Mouse (Mus musculus) gastrocnemius, postnatal 10 days (tissue): ENCODE results near the gene Fam92b. TPM values are rescaled to one million over a fixed set of nuclear protein-coding genes. Genes with fewer than 3 reads are reported as not detected.
A peak's percentile ranks its signal among the peaks of the same experiment; 100 is the strongest.

Source experiments
- DNase-seq: peaks from one replicate; pipeline ENCODE4 v3.0.0; 2021; ENCODE audit warnings: mixed read lengths
- total RNA-seq, 2 experiments: library from RNA; stranded (reverse); gene quantifications; 2 replicates each; pipeline ENCODE4 v1.2.3; 2021

The Fam92b gene
- total RNA-seq, 2 experiments from 2014 or later: not detected

- DNase-seq: no peak
Observed at GRCm38 (mm10) chr8:120151151-120151550, 26.1 kb downstream of the Fam92b start.

- DNase-seq: no peak
Observed at GRCm38 (mm10) chr8:120150028-120150427, 27.2 kb downstream of the Fam92b start.

GRCm38 (mm10) chr8:120146051-120146450, 31.2 kb downstream of the Fam92b start:
- no peak for DNase-seq

- no peak for DNase-seq
Observed at GRCm38 (mm10) chr8:120144652-120145301, 32.5 kb downstream of the Fam92b start.

- no peak for DNase-seq
Observed at GRCm38 (mm10) chr8:120143911-120144651, 33.2 kb downstream of the Fam92b start.

GRCm38 (mm10) chr8:120140769-120141168, 36.5 kb downstream of the Fam92b start:
- DNase-seq: no peak

- DNase-seq: no peak
Observed at GRCm38 (mm10) chr8:120138958-120139357, 38.3 kb downstream of the Fam92b start.

GRCm38 (mm10) chr8:120136618-120137017, 40.6 kb downstream of the Fam92b start:
- DNase-seq: peak; percentile 48

- no peak for DNase-seq
Observed at GRCm38 (mm10) chr8:120135687-120136086, 41.6 kb downstream of the Fam92b start.

- DNase-seq: no peak
Observed at GRCm38 (mm10) chr8:120133169-120133568, 44.1 kb downstream of the Fam92b start.

- DNase-seq: no peak
Observed at GRCm38 (mm10) chr8:120131158-120131557, 46.1 kb downstream of the Fam92b start.

GRCm38 (mm10) chr8:120129547-120129946, 47.7 kb downstream of the Fam92b start:
- DNase-seq: no peak

GRCm38 (mm10) chr8:120126357-120127161, 50.7 kb downstream of the Fam92b start:
- no peak for DNase-seq

GRCm38 (mm10) chr8:120124836-120125389, 52.4 kb downstream of the Fam92b start:
- DNase-seq: no peak

GRCm38 (mm10) chr8:120124261-120124660, 53.0 kb downstream of the Fam92b start:
- DNase-seq: no peak

- DNase-seq: no peak
Observed at GRCm38 (mm10) chr8:120120951-120121350, 56.3 kb downstream of the Fam92b start.

- no peak for DNase-seq
Observed at GRCm38 (mm10) chr8:120119931-120120330, 57.3 kb downstream of the Fam92b start.

- DNase-seq: no peak
Observed at GRCm38 (mm10) chr8:120119429-120119828, 57.8 kb downstream of the Fam92b start.

- DNase-seq: no peak
Observed at GRCm38 (mm10) chr8:120118847-120119246, 58.4 kb downstream of the Fam92b start.

GRCm38 (mm10) chr8:120118162-120118561, 59.1 kb downstream of the Fam92b start:
- DNase-seq: no peak

GRCm38 (mm10) chr8:120116600-120116999, 60.7 kb downstream of the Fam92b start:
- DNase-seq: no peak
